7 mouse cellular contexts compared by ENCODE assay signal in the genomic region with DNA sequence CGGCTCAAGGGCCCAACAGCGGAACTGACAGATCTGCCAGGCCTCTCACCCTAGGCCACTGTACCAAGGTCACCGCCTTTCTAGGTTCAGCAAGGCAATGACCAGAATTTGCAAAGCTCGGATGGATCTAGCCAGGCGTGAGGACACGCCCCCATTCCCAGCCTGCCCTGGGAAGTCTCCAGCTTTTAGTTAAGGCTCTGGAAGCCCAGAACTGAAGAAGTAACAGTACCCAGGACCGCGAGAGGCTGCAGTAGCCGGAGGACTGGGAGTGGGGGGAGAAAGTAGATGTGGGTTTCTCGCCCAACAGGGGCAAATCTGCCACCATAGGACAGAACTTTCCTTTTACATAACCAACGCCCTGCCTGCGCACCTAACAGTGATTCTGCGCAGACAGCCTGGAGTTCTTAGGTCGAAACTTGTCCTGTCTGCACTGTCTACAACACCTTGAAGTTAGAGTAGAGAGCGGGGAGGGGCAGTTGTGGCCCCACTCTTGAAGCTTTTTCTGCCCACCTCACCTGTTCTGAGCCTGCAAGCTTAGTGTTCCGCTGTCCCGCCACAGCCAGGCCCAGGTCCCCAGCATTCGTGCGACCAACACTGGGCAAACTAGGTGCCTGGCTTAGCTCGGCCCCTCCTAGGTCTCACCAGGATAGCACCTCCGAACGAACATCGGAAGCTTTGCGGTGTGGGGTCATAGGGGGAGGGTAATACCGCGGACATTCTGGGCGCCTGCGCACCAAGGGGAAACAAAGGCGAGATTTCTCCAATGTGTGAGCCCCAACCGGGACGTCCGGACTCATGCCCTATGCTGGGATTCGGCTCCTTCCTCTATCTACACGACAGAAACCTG. TPM values are rescaled to one million over a fixed set of nuclear protein-coding genes. Genes with fewer than 3 reads are reported as not detected.
DNase-seq lines count a peak whose midpoint lies in the region; ATAC-seq and TF ChIP-seq lines count a peak whose summit lies in the region.

No protein-coding gene starts in this region.

- peak overlapping the region; percentile 97 for H3K4me2 ChIP-seq in forebrain, embryonic 14.5 days (ENCODE audit: low read length)
- H3K4me2 ChIP-seq in intestine, postnatal 0 days (replicated peaks; ENCODE audit: low read depth): peak overlapping the region; percentile 95
- H3K4me2 ChIP-seq in liver, postnatal 0 days (ENCODE audit: low read depth, low read length): peak overlapping the region; percentile 64

- 4% methylated on average over 34 of the region's 34 CpGs for WGBS in forebrain, embryonic 14.5 days
- 15% methylated on average over 34 of the region's 34 CpGs for WGBS in intestine, postnatal 0 days
- WGBS in liver, postnatal 0 days (ENCODE audit: insufficient replicate concordance): 9% methylated on average over 34 of the region's 34 CpGs

- H3K36me3 ChIP-seq in forebrain, embryonic 14.5 days (ENCODE audit: control insufficient read depth, insufficient read depth, low read length): no peaks in the 10 kb centered on the region
- no peaks in the 10 kb centered on the region for H3K36me3 ChIP-seq in intestine, postnatal 0 days (ENCODE audit: control insufficient read depth, insufficient read depth)
- H3K36me3 ChIP-seq in liver, postnatal 0 days (replicated peaks; ENCODE audit: insufficient read depth, low read length): no peaks in the 10 kb centered on the region

- peak overlapping the region; percentile 91 for H3K4me3 ChIP-seq in brown adipose tissue, adult 24 weeks (ENCODE audit: insufficient read depth, low read depth, low read length)
- peak overlapping the region; percentile 47 for H3K4me3 ChIP-seq in forebrain, embryonic 14.5 days (ENCODE audit: low read depth, low read length)
- peak overlapping the region; percentile 63 for H3K4me3 ChIP-seq in intestine, postnatal 0 days (ENCODE audit: low read depth, low read length)
- peak overlapping the region; percentile 39 for H3K4me3 ChIP-seq in liver, postnatal 0 days (ENCODE audit: low read depth, low read length)

- DNase-seq in forebrain, embryonic 14.5 days (ENCODE audit: low spot score): peak; percentile 33
- DNase-seq in liver, postnatal 0 days: peak; percentile 31
- peak; percentile 62 for DNase-seq in retina, embryonic 14.5 days (ENCODE audit: low spot score)
- DNase-seq in cerebellum, postnatal 25 days: no peak

- H3K9ac ChIP-seq in forebrain, embryonic 14.5 days (ENCODE audit: low read length): peak overlapping the region; percentile 51
- peak overlapping the region; percentile 57 for H3K9ac ChIP-seq in intestine, postnatal 0 days (ENCODE audit: low read depth, low read length)
- H3K9ac ChIP-seq in liver, postnatal 0 days (replicated peaks): no peak overlapping the region; the same call in 1 of the 2 replicates

- peaks cover 6% of the 10 kb centered on the region for H3K4me1 ChIP-seq in brown adipose tissue, adult 24 weeks (ENCODE audit: control insufficient read depth, insufficient read depth, insufficient read length, low read length)
- peaks cover 22% of the 10 kb centered on the region for H3K4me1 ChIP-seq in forebrain, embryonic 14.5 days (ENCODE audit: control insufficient read depth, insufficient read depth, low read length)
- no peaks in the 10 kb centered on the region for H3K4me1 ChIP-seq in intestine, postnatal 0 days (replicated peaks; ENCODE audit: control insufficient read depth, insufficient read depth, low read length)
- H3K4me1 ChIP-seq in liver, postnatal 0 days (ENCODE audit: insufficient read depth): peaks cover 13% of the 10 kb centered on the region

- H3K27ac ChIP-seq in brown adipose tissue, adult 24 weeks (replicated peaks; ENCODE audit: low read depth, low read length): peak overlapping the region; percentile 94
- H3K27ac ChIP-seq in forebrain, embryonic 14.5 days (ENCODE audit: low read depth, low read length): no peak overlapping the region
- peak overlapping the region; percentile 30 for H3K27ac ChIP-seq in intestine, postnatal 0 days (ENCODE audit: low read depth, low read length)
- H3K27ac ChIP-seq in liver, postnatal 0 days (ENCODE audit: low read depth): no peak overlapping the region

- TF ChIP-seq EP300 in liver, postnatal 0 days (IDR thresholded peaks at IDR 0.05; ENCODE audit: low read depth): no peak

- H3K27me3 ChIP-seq in forebrain, embryonic 14.5 days (replicated peaks; ENCODE audit: control insufficient read depth, insufficient read depth, low read length): peaks cover 48% of the 10 kb centered on the region
- peaks cover 14% of the 10 kb centered on the region for H3K27me3 ChIP-seq in intestine, postnatal 0 days (replicated peaks; ENCODE audit: control insufficient read depth, insufficient read depth, low read length)
- peaks cover 50% of the 10 kb centered on the region for H3K27me3 ChIP-seq in liver, postnatal 0 days (ENCODE audit: insufficient read depth, low read length)

- TF ChIP-seq CTCF in intestine, postnatal 0 days (IDR thresholded peaks at IDR 0.05; ENCODE audit: low read depth): no peak
- TF ChIP-seq CTCF in liver, postnatal 0 days (IDR thresholded peaks at IDR 0.05; ENCODE audit: low read depth): no peak

- H3K9me3 ChIP-seq in forebrain, embryonic 14.5 days (replicated peaks; ENCODE audit: control insufficient read depth, low read length): no peaks in the 10 kb centered on the region
- no peaks in the 10 kb centered on the region for H3K9me3 ChIP-seq in intestine, postnatal 0 days (ENCODE audit: control insufficient read depth)
- no peaks in the 10 kb centered on the region for H3K9me3 ChIP-seq in liver, postnatal 0 days (ENCODE audit: low read length)

- ATAC-seq in forebrain, embryonic 14.5 days: 0 out of 2 replicates have a peak, but pooled peaks have one; percentile 11
- no peak for ATAC-seq in intestine, postnatal 0 days
- ATAC-seq in liver, postnatal 0 days: peak; percentile 27; the same call in 1 of the 2 replicates
- ATAC-seq in megakaryocyte-erythroid progenitor cell, adult 5-6 weeks (replicated peaks; ENCODE audit: low FRiP score, low TSS enrichment, poor library complexity, severe bottlenecking): no peak

RNA-seq across cellular contexts. Expression of a gene that starts 3.7 kb away (rescaled TPM):
- polyA plus RNA-seq in brown adipose tissue, adult 24 weeks (2012; ENCODE audit: insufficient read depth, insufficient read length, missing spikeins): 67.8 and 71.3 TPM in 2 replicates
- 0.86 and 1.0 TPM in 2 replicates for polyA plus RNA-seq in forebrain, embryonic 14.5 days (2014; fragmentation: Nextera tagmentation; extraction: Ambion mirVana)
- polyA plus RNA-seq in intestine, postnatal 0 days (2015; fragmentation: Nextera tagmentation; extraction: Ambion mirVana): 3.8 and 4.4 TPM in 2 replicates
- polyA plus RNA-seq in liver, postnatal 0 days (2015; fragmentation: Nextera tagmentation; extraction: Ambion mirVana): 0.62 and 0.85 TPM in 2 replicates
- total RNA-seq in megakaryocyte-erythroid progenitor cell, adult 5-6 weeks (2014; fragmentation: Nextera tagmentation): not detected in 2 replicates
- not detected in 2 replicates for total RNA-seq in megakaryocyte-erythroid progenitor cell, adult 5-6 weeks (2017)

Comparison
In these comparisons a context has a peak if more than half of its experiments do, and no peak if none do; other contexts are left out.
1. H3K27ac ChIP-seq: peak in brown adipose tissue, adult 24 weeks (single experiment) and intestine, postnatal 0 days (single experiment); none in forebrain, embryonic 14.5 days (single experiment) and liver, postnatal 0 days (single experiment).
2. H3K4me3 ChIP-seq: peak in every context shown above with its lines; median percentile 91 in brown adipose tissue, adult 24 weeks; 63 in intestine, postnatal 0 days; 47 in forebrain, embryonic 14.5 days; 39 in liver, postnatal 0 days.
3. ATAC-seq: peak in forebrain, embryonic 14.5 days (single experiment) and liver, postnatal 0 days (single experiment); none in intestine, postnatal 0 days (single experiment) and megakaryocyte-erythroid progenitor cell, adult 5-6 weeks (single experiment).
4. DNase-seq: peak in forebrain, embryonic 14.5 days (single experiment), liver, postnatal 0 days (single experiment) and retina, embryonic 14.5 days (single experiment); none in cerebellum, postnatal 25 days (0 of 2).
5. RNA of a gene that starts 3.7 kb away (polyA plus RNA-seq): 67.8 to 71.3 TPM in brown adipose tissue, adult 24 weeks; 3.8 to 4.4 TPM in intestine, postnatal 0 days, 0.86 to 1.0 TPM in forebrain, embryonic 14.5 days and 0.62 to 0.85 TPM in liver, postnatal 0 days; every median in the first group is over 10 times any median in the second.
6. Peak in every context shown above with its lines, with median percentiles within 50 percentile points of each other: H3K4me2 ChIP-seq.